Mouse (Mus musculus) forebrain, embryonic 12.5 days (tissue): ENCODE results near the gene Snrpa1. TPM values are rescaled to one million over a fixed set of nuclear protein-coding genes. Genes with fewer than 3 reads are reported as not detected.

Source experiments
- ATAC-seq: fragments of 200-750 bp; cut with Nextera tagmentation; 2 replicates; pipeline ENCODE4 v1.8.0; 2017; ENCODE audit warnings: moderate TSS enrichment; ENCODE audit not compliant: low FRiP score
- H3K27ac ChIP-seq: fragments of 300-500 bp; sonication (generic); 2 replicates; pipeline ENCODE4 v1.5.1; 2016; ENCODE audit warnings: mild to moderate bottlenecking
- H3K27me3 ChIP-seq: fragments of 300-500 bp; sonication (generic); 2 replicates; pipeline ENCODE4 v1.6.1; 2016; ENCODE audit warnings: mild to moderate bottlenecking
- H3K36me3 ChIP-seq: fragments of 300-500 bp; sonication (generic); replicated peaks from 2 replicates; pipeline ENCODE4 v1.6.1; 2016; ENCODE audit warnings: mild to moderate bottlenecking
- H3K4me1 ChIP-seq: fragments of 300-500 bp; sonication (generic); 2 replicates; pipeline ENCODE4 v1.6.1; 2016
- H3K4me2 ChIP-seq: fragments of 300-500 bp; sonication (generic); 2 replicates; pipeline ENCODE4 v1.6.1; 2016; ENCODE audit warnings: mild to moderate bottlenecking, moderate library complexity
- H3K4me3 ChIP-seq: fragments of 300-500 bp; sonication (generic); replicated peaks from 2 replicates; pipeline ENCODE4 v1.5.1; 2016; ENCODE audit warnings: mild to moderate bottlenecking
- H3K9ac ChIP-seq: fragments of 300-500 bp; sonication (generic); 2 replicates; pipeline ENCODE4 v1.6.1; 2016; ENCODE audit warnings: mild to moderate bottlenecking
- H3K9me3 ChIP-seq: fragments of 300-500 bp; sonication (generic); 2 replicates; pipeline ENCODE4 v1.6.1; 2016
- WGBS: fragments of 180-500 bp; shearing (Covaris S2); methylation state at CpG from one replicate; pipeline ENCODE4 v1.1.7; 2016; 5-methylcytosine and 5-hydroxymethylcytosine counted together
- polyA plus RNA-seq: library from polyadenylated mRNA; unstranded; fragments of >200 nt; fragmentation: Nextera tagmentation; extraction: Ambion mirVana; gene quantifications from 2 replicates; pipeline ENCODE4 v1.2.1, GENCODE M21; 2016

The Snrpa1 gene
- polyA plus RNA-seq, 1 experiment from 2014 or later = 231 TPM

DNA sequence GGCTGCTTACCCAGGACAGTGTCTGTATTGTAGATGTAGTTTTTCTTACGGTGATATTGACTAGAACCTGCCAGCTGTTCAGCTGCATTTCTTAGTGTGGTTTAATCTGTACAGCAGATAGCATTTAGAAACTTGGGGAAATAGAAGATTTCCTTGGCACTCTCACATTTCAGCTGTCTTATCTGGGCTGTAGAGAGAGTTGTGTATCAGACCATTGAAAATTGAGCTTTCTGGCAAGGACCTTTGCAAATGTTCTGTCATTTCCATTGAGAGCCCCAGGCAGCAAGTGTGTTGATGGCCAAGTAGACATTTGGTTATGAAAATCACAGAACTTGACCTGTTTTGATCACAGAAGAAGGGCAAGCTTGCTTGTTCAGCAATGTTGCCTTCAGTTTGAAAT lies 61.3 kb downstream of the Snrpa1 start:
- Histone ChIP-seq H3K4me2 (no peak overlapping the region), H3K9me3 (no peaks in the 10 kb centered on the region), H3K27ac (0 out of 2 replicates have a peak overlapping the region, but pooled peaks have one; percentile 13), H3K4me1 (peaks cover 38% of the 10 kb centered on the region), H3K4me3 (no peak overlapping the region), H3K27me3 (no peaks in the 10 kb centered on the region), H3K36me3 (peaks cover under 1% of the 10 kb centered on the region), H3K9ac (no peak overlapping the region)
- no peak for ATAC-seq
- 88% methylated on average over 1 of the region's 1 CpGs for WGBS

DNA sequence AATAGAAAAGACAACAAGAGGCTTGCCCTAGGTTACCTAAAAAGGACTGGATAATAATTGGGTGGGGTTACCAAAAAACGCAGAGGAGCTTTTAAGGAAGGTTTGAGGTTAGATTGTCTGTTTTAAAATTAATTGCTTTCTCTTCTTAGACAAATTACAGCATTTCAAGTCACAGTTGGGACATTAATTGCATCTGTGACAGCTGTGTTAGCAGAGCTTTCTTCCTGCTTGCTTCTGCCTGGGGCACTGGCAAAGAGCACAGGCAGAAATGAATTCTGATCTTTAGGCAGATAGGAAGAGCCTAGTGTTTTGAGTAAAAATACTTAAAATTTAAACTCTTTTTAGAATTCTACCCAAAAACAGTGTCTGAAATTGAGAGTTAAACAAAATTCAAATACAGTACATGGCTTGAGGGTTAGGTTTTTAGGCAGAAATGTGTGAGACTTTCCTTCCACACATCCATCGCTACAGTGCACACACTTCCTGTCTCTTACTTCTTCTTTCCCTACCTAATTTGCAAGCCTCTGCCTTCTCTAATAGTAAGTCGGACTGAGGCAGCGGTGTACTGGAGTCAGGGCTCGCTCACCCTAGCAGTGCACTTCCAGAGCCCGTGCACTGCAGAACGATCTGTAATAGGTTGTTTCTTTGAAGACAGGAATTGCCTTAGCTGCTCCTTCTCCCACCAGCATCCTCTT lies 62.0 kb downstream of the Snrpa1 start:
- ATAC-seq = no peak
- peaks cover 8% of the 10 kb centered on the region for H3K36me3 ChIP-seq
- H3K9ac ChIP-seq = no peak overlapping the region
- no peaks in the 10 kb centered on the region for H3K9me3 ChIP-seq
- H3K4me2 ChIP-seq = no peak overlapping the region
- no peak overlapping the region for H3K27ac ChIP-seq
- H3K4me1 ChIP-seq = peaks cover 32% of the 10 kb centered on the region
- no peak overlapping the region for H3K4me3 ChIP-seq
- 69% methylated on average over 7 of the region's 7 CpGs for WGBS
- H3K27me3 ChIP-seq = 0 out of 2 replicates have a peak, but pooled peaks cover 3% of the 10 kb centered on the region

Other genes starting within 250 kb of the Snrpa1 start
- 1.6 and 2.5 TPM in 2 replicates for gene Pcsk6, start 197.3 kb upstream of the Snrpa1 start, polyA plus RNA-seq
- gene Gm45213, start 15.4 kb upstream of the Snrpa1 start, polyA plus RNA-seq = not detected in 2 replicates
- gene Selenos, start 20.6 kb downstream of the Snrpa1 start, polyA plus RNA-seq = 63.7 and 64.3 TPM in 2 replicates
- 13.3 and 15.9 TPM in 2 replicates for gene Chsy1, start 50.5 kb downstream of the Snrpa1 start, polyA plus RNA-seq